Mouse (Mus musculus): ENCODE results near the gene Neurog3.

Neurog3 gene

GRCm38 (mm10) chr10:62132691-62133281, at the start of gene Neurog3:
Gene Neurog3, plus strand, starts transcription at chr10:62133090.
- DNase-seq (ENCODE audit: low spot score), result no peak

GRCm38 (mm10) chr10:62086044-62086443, 46.8 kb upstream of the Neurog3 start:
- DNase-seq (ENCODE audit: low spot score), result no peak

GRCm38 (mm10) chr10:62086826-62087225, 46.1 kb upstream of the Neurog3 start:
- no peak for DNase-seq (ENCODE audit: low spot score)

GRCm38 (mm10) chr10:62088411-62088810, 44.5 kb upstream of the Neurog3 start:
- no peak for DNase-seq (ENCODE audit: low spot score)

GRCm38 (mm10) chr10:62089071-62089470, 43.8 kb upstream of the Neurog3 start:
- DNase-seq (ENCODE audit: low spot score), result no peak

GRCm38 (mm10) chr10:62089486-62089885, 43.4 kb upstream of the Neurog3 start:
- DNase-seq (ENCODE audit: low spot score), result no peak

GRCm38 (mm10) chr10:62093903-62094302, 39.0 kb upstream of the Neurog3 start:
- no peak for DNase-seq (ENCODE audit: low spot score)

- no peak for DNase-seq (ENCODE audit: low spot score)
Observed at GRCm38 (mm10) chr10:62094401-62094800, 38.5 kb upstream of the Neurog3 start.

GRCm38 (mm10) chr10:62099749-62100403, 33.0 kb upstream of the Neurog3 start:
- DNase-seq (ENCODE audit: low spot score), result no peak

GRCm38 (mm10) chr10:62101504-62102439, 31.1 kb upstream of the Neurog3 start:
- peak; percentile 79 for DNase-seq (ENCODE audit: low spot score)

GRCm38 (mm10) chr10:62104835-62105576, 27.9 kb upstream of the Neurog3 start:
- peak; percentile 53 for DNase-seq (ENCODE audit: low spot score)

- DNase-seq (ENCODE audit: low spot score), result no peak
Observed at GRCm38 (mm10) chr10:62107048-62107447, 25.8 kb upstream of the Neurog3 start.

GRCm38 (mm10) chr10:62110504-62111206, 22.2 kb upstream of the Neurog3 start:
- peak; percentile 52 for DNase-seq (ENCODE audit: low spot score)

- no peak for DNase-seq (ENCODE audit: low spot score)
Observed at GRCm38 (mm10) chr10:62111207-62111576, 21.7 kb upstream of the Neurog3 start.

GRCm38 (mm10) chr10:62113865-62114647, 18.8 kb upstream of the Neurog3 start:
- DNase-seq (ENCODE audit: low spot score), result no peak

- no peak for DNase-seq (ENCODE audit: low spot score)
Observed at GRCm38 (mm10) chr10:62127137-62127536, 5.8 kb upstream of the Neurog3 start.

GRCm38 (mm10) chr10:62127711-62128231, 5.1 kb upstream of the Neurog3 start:
- DNase-seq (ENCODE audit: low spot score), result no peak

GRCm38 (mm10) chr10:62128316-62128951, 4.5 kb upstream of the Neurog3 start:
- no peak for DNase-seq (ENCODE audit: low spot score)

- DNase-seq (ENCODE audit: low spot score), result no peak
Observed at GRCm38 (mm10) chr10:62135696-62136470, 3.0 kb downstream of the Neurog3 start.
